Mouse (Mus musculus): ENCODE measurements around the gene Rpa2.
A peak's percentile ranks its signal among the peaks of the same experiment; 100 is the strongest.

DNA sequence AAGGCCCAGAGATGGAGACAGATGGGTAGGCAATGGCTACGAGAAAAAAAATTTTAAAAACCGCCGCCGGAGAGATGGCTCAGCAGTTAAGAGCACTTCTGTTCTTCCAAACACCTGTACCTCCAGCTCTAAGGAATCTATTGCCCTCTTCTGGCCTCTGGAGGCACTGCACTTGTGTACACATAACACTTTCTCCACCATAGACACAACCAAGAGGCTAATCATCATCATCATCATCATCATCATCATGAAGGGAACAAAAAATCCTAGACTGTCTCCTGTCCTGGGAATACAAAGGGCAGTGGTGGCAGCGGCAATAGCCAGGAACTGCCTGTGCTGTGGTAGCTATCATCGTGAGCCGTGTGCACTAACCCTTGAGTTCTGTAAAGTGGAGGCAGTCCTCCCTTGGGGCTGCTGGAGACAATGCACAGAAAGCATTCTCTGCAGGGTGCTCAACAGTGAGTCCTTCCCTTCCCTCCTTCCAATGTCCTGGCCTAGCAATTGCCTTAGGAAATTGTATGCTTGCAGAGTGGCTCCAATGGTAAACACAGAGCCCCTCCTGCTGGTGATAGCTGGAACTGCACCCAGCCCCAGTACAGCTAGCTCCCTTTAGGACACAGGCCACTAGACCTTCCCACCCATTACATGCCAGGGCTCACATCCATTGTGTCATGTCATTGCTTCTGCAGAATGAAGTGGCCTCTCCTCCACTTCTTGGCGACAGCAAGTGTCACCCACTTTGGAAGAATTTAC is 55.7 kb downstream of the Rpa2 start:
- TF ChIP-seq CTCF (conservative IDR thresholded peaks at IDR 0.05; ENCODE audit: insufficient read depth, insufficient read length, low read depth, low read length) (peak; percentile 88), POLR2A (IDR thresholded peaks at IDR 0.05; ENCODE audit: low read depth, low read length) (no peak)

All from kidney, adult 2 months (tissue).